Mouse (Mus musculus): ENCODE results near the gene Prrc2a. TPM values are rescaled to one million over a fixed set of nuclear protein-coding genes. Genes with fewer than 3 reads are reported as not detected.

Prrc2a gene
- total and polyA plus RNA-seq, 3 experiments: 71.0 to 663 (median 87.6) TPM

GRCm38 (mm10) chr17:35121871-35122303 is 42.8 kb downstream of the Prrc2a start, which contains the start of gene Csnk2b (continued):
- TF ChIP-seq SMC3 (IDR thresholded peaks at IDR 0.05; ENCODE audit: low read depth, low read length): peak; percentile 57
- TF ChIP-seq POLR2AphosphoS2 (IDR thresholded peaks at IDR 0.05; ENCODE audit: low read length): no peak
- TF ChIP-seq USF2 (IDR thresholded peaks at IDR 0.05; ENCODE audit: borderline replicate concordance in 1 of 2, insufficient read depth in 1 of 2, low read depth in 1 of 2, low read length in 2 of 2): no peak
- TF ChIP-seq MXI1 (IDR thresholded peaks at IDR 0.05; ENCODE audit: low read depth, low read length): peak; percentile 17; the same call in 1 of the 2 replicates
- TF ChIP-seq GATA1 (IDR thresholded peaks at IDR 0.05; ENCODE audit: low read depth, low read length): peak; percentile 38; the same call in 1 of the 2 replicates
- peak; percentile 89 for TF ChIP-seq E2F4 (IDR thresholded peaks at IDR 0.05; ENCODE audit: borderline replicate concordance, low read depth, low read length)

DNA sequence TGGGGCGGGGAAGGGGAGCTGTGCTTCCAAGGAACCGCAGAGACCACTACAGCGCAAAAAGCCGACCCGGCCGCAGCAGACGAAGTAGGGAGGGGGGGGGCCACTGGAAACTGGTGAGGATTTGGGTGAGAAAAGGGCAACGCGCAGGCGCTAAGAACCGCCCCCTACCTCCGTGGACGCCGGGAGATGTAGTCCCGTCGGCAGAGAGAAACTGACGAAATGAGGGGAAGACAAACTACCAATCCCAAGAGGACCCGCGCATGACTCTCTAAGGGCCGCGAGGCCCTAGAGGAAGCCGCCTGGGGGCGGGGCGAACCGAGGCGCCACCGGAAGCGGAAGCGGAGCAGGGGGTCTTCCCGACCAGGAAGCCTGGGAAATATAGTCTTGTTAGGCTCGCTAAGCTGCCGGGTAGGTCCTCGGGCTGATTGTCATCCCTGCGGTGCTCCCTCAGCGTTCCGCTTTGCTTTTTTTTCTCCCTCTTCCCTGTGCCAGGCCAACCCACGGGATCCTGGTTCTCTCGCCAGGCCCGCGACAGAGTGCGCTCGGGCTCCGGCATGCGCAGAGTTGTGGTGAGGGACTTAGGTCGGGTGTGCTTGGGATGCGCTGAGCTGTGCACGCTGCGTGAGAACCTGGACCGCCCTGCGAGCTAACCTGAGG is 43.4 kb downstream of the Prrc2a start, which contains the start of gene Gpank1:
Gene Gpank1, plus strand, starts transcription at position 313 of the 657 bp plus-strand sequence.
- peaks cover 32% of the 10 kb centered on the region for H3K79me2 ChIP-seq (ENCODE audit: control insufficient read depth, insufficient read depth, low read length, poor library complexity)
- peak within 1 kb of the TSS; percentile 79 for H3K27ac ChIP-seq (ENCODE audit: control insufficient read depth, low read depth, low read length)
- peaks cover 3 to 20% of the 10 kb centered on the region in 2 experiments; a peak in 3 of 4 replicates for H3K36me3 ChIP-seq (ENCODE audit: control insufficient read depth in 1 of 2, insufficient read depth in 2 of 2, low read length in 2 of 2)
- H3K9ac ChIP-seq (ENCODE audit: control insufficient read depth, low read depth, low read length, poor library complexity, severe bottlenecking): peak within 1 kb of the TSS; percentile 95
- peak; percentile 99 for DNase-seq (ENCODE audit: low read depth, low spot score)
- H3K4me1 ChIP-seq (ENCODE audit: control insufficient read depth in 1 of 2, insufficient read depth in 2 of 2, low read length in 2 of 2): peaks cover 6% of the 10 kb centered on the region in 2 experiments
- no peaks in the 10 kb centered on the region for H3K27me3 ChIP-seq (ENCODE audit: control insufficient read depth in 1 of 2, insufficient read depth in 2 of 2, low read length in 2 of 2)
- peak within 1 kb of the TSS; percentile 76 to 93 for H3K4me3 ChIP-seq (ENCODE audit: control insufficient read depth in 1 of 2, insufficient read depth in 1 of 2, low read depth in 2 of 2, low read length in 2 of 2)
- H3K9me3 ChIP-seq (replicated peaks; ENCODE audit: insufficient read depth, low read length): no peaks in the 10 kb centered on the region
- peak; percentile 73 for TF ChIP-seq NELFE (IDR thresholded peaks at IDR 0.05; ENCODE audit: low read depth, low read length)
- no peak for TF ChIP-seq ZNF384 (IDR thresholded peaks at IDR 0.05; ENCODE audit: low read depth, low read length)
- no peak for TF ChIP-seq RCOR1 (IDR thresholded peaks at IDR 0.05; ENCODE audit: low read depth, low read length)
- no peak for TF ChIP-seq GATA1 (IDR thresholded peaks at IDR 0.05; ENCODE audit: low read depth, low read length)
- no peak for TF ChIP-seq USF2 (IDR thresholded peaks at IDR 0.05; ENCODE audit: borderline replicate concordance in 1 of 2, insufficient read depth in 1 of 2, low read depth in 1 of 2, low read length in 2 of 2)
- peak; percentile 82 for TF ChIP-seq CHD2 (IDR thresholded peaks at IDR 0.05; ENCODE audit: low read length)
- TF ChIP-seq ELF1 (IDR thresholded peaks at IDR 0.05; ENCODE audit: low read depth, low read length): peak; percentile 98
- TF ChIP-seq TCF12 (IDR thresholded peaks at IDR 0.05; ENCODE audit: low read depth, low read length): peak; percentile 37; the same call in 1 of the 2 replicates
- TF ChIP-seq TAL1 (IDR thresholded peaks at IDR 0.05; ENCODE audit: low read length): no peak
- TF ChIP-seq POLR2AphosphoS2 (IDR thresholded peaks at IDR 0.05; ENCODE audit: low read length): peak; percentile 55; the same call in 1 of the 2 replicates
- TF ChIP-seq KAT2A (conservative IDR thresholded peaks at IDR 0.05; ENCODE audit: low read depth, low read length): peak; percentile 97
- TF ChIP-seq ZC3H11A (IDR thresholded peaks at IDR 0.05; ENCODE audit: low read depth, low read length): no peak
- no peak for TF ChIP-seq GABPA (IDR thresholded peaks at IDR 0.05; ENCODE audit: low read depth, low read length)
- TF ChIP-seq BHLHE40 (IDR thresholded peaks at IDR 0.05; ENCODE audit: borderline replicate concordance, low read depth, low read length): no peak
- no peak for TF ChIP-seq MYB (IDR thresholded peaks at IDR 0.05; ENCODE audit: low read depth, low read length)
- no peak for TF ChIP-seq CHD1 (IDR thresholded peaks at IDR 0.05; ENCODE audit: low read depth, low read length)
- peak; percentile 80 for TF ChIP-seq TBP (IDR thresholded peaks at IDR 0.05; ENCODE audit: low read depth, low read length)
- peak; percentile 86 for TF ChIP-seq MXI1 (IDR thresholded peaks at IDR 0.05; ENCODE audit: low read depth, low read length)
- no peak for TF ChIP-seq JUND (IDR thresholded peaks at IDR 0.05; ENCODE audit: low read depth, low read length)
- peak; percentile 87; the same call in 1 of the 2 replicates for TF ChIP-seq MYC (IDR thresholded peaks at IDR 0.05; ENCODE audit: low read depth, low read length)
- TF ChIP-seq SIN3A (IDR thresholded peaks at IDR 0.05; ENCODE audit: low read length): peak; percentile 86
- TF ChIP-seq ETS1 (IDR thresholded peaks at IDR 0.05; ENCODE audit: low read depth, low read length): peak; percentile 3; the same call in 1 of the 2 replicates
- TF ChIP-seq POLR2A (IDR thresholded peaks at IDR 0.05; ENCODE audit: control insufficient read depth in 1 of 2, insufficient read depth in 1 of 2, low read depth in 1 of 2, low read length in 2 of 2, poor library complexity in 1 of 2): peak; percentile 5 to 83
- no peak for TF ChIP-seq CTCF (IDR thresholded peaks at IDR 0.05 in 2 of 3, conservative IDR thresholded peaks at IDR 0.05 in 1 of 3; ENCODE audit: control insufficient read depth in 1 of 3, insufficient read depth in 1 of 3, low read depth in 2 of 3, low read length in 3 of 3, poor library complexity in 1 of 3, severe bottlenecking in 1 of 3)
- TF ChIP-seq UBTF (IDR thresholded peaks at IDR 0.05; ENCODE audit: borderline replicate concordance, insufficient read depth, low read depth, low read length): 0 out of 2 replicates have a peak, but pooled peaks have one; percentile 41
- TF ChIP-seq MAZ (IDR thresholded peaks at IDR 0.05; ENCODE audit: low read depth, low read length): peak; percentile 94
- no peak for TF ChIP-seq SMC3 (IDR thresholded peaks at IDR 0.05; ENCODE audit: low read depth, low read length)
- TF ChIP-seq MAX (IDR thresholded peaks at IDR 0.05; ENCODE audit: low read length): peak; percentile 61; the same call in 1 of the 2 replicates
- TF ChIP-seq RAD21 (IDR thresholded peaks at IDR 0.05; ENCODE audit: low read depth, low read length): no peak
- no peak for TF ChIP-seq POLR2AphosphoS5 (IDR thresholded peaks at IDR 0.05; ENCODE audit: borderline replicate concordance, low read depth, low read length)
- peak; percentile 98 for TF ChIP-seq HCFC1 (IDR thresholded peaks at IDR 0.05; ENCODE audit: low read depth, low read length)
- TF ChIP-seq ZKSCAN1 (IDR thresholded peaks at IDR 0.05; ENCODE audit: low read depth, low read length): no peak
